8 mouse cellular contexts compared by ENCODE assay signal in genomic region chr10:95323393-95324277, GRCm38 (mm10). TPM values are rescaled to one million over a fixed set of nuclear protein-coding genes. Genes with fewer than 3 reads are reported as not detected.
A peak's percentile ranks its signal among the peaks of the same experiment; 100 is the strongest.
DNase-seq lines count a peak whose midpoint lies in the region; ATAC-seq and TF ChIP-seq lines count a peak whose summit lies in the region.

Gene Cradd, minus strand, starts transcription at chr10:95324133.

- TF ChIP-seq CTCF in kidney, adult 2 months (conservative IDR thresholded peaks at IDR 0.05; ENCODE audit: insufficient read depth, insufficient read length, low read depth, low read length) = no peak

- DNase-seq in 3134 (ENCODE audit: extremely low read depth, insufficient read length, low spot score) = peak; percentile 86
- DNase-seq in adrenal gland, postnatal 36 days = peak; percentile 81 to 84
- peak; percentile 94 to 96 for DNase-seq in heart, adult 18-20 months
- DNase-seq in kidney, adult 2 months = peak; percentile 96
- peak; percentile 73 to 86 for DNase-seq in spleen, postnatal 10 days (ENCODE audit: low spot score in 2 of 2)

- H3K9ac ChIP-seq in embryonic facial prominence, embryonic 13.5 days = peak within 1 kb of the TSS; percentile 81
- peak within 1 kb of the TSS; percentile 81 for H3K9ac ChIP-seq in limb, embryonic 12.5 days (replicated peaks)
- H3K9ac ChIP-seq in midbrain, embryonic 15.5 days = peak within 1 kb of the TSS; percentile 60

- H3K4me1 ChIP-seq in embryonic facial prominence, embryonic 13.5 days = peaks cover 13% of the 10 kb centered on the region
- peaks cover 11% of the 10 kb centered on the region for H3K4me1 ChIP-seq in kidney, adult 2 months (ENCODE audit: control insufficient read depth, insufficient read depth, low read length)
- H3K4me1 ChIP-seq in limb, embryonic 12.5 days (replicated peaks) = peaks cover 11% of the 10 kb centered on the region
- peaks cover 14% of the 10 kb centered on the region for H3K4me1 ChIP-seq in midbrain, embryonic 15.5 days

- H3K4me3 ChIP-seq in embryonic facial prominence, embryonic 13.5 days = peak within 1 kb of the TSS; percentile 60
- peak within 1 kb of the TSS; percentile 81 for H3K4me3 ChIP-seq in kidney, adult 2 months (ENCODE audit: insufficient read depth, low read depth, low read length)
- peak within 1 kb of the TSS; percentile 59 for H3K4me3 ChIP-seq in limb, embryonic 12.5 days (replicated peaks)
- peak within 1 kb of the TSS; percentile 54 for H3K4me3 ChIP-seq in midbrain, embryonic 15.5 days

- ATAC-seq in embryonic facial prominence, embryonic 13.5 days (ENCODE audit: insufficient number of reproducible peaks, insufficient read depth, low FRiP score, low TSS enrichment, low read depth) = peak; percentile 78; the same call in 1 of the 2 replicates
- peak; percentile 82 for ATAC-seq in limb, embryonic 12.5 days (ENCODE audit: insufficient number of reproducible peaks, insufficient read depth, low FRiP score, low TSS enrichment, low read depth)
- ATAC-seq in midbrain, embryonic 15.5 days (replicated peaks) = peak; percentile 92

- peak; percentile 51 for TF ChIP-seq POLR2A in kidney, adult 2 months (IDR thresholded peaks at IDR 0.05; ENCODE audit: low read depth, low read length)

- H3K36me3 ChIP-seq in embryonic facial prominence, embryonic 13.5 days = no peaks in the 10 kb centered on the region
- H3K36me3 ChIP-seq in kidney, adult 2 months (ENCODE audit: control insufficient read depth, insufficient read depth, low read length) = no peaks in the 10 kb centered on the region; the same call in 1 of the 2 replicates
- no peaks in the 10 kb centered on the region for H3K36me3 ChIP-seq in limb, embryonic 12.5 days
- H3K36me3 ChIP-seq in midbrain, embryonic 15.5 days (replicated peaks) = no peaks in the 10 kb centered on the region

- peak within 1 kb of the TSS; percentile 70 for H3K4me2 ChIP-seq in embryonic facial prominence, embryonic 13.5 days
- H3K4me2 ChIP-seq in limb, embryonic 12.5 days = peak within 1 kb of the TSS; percentile 68
- peak within 1 kb of the TSS; percentile 78 for H3K4me2 ChIP-seq in midbrain, embryonic 15.5 days

- H3K27ac ChIP-seq in embryonic facial prominence, embryonic 13.5 days = peak within 1 kb of the TSS; percentile 96
- H3K27ac ChIP-seq in kidney, adult 2 months (ENCODE audit: insufficient read depth, low read depth, low read length) = peak within 1 kb of the TSS; percentile 89
- H3K27ac ChIP-seq in limb, embryonic 12.5 days = peak within 1 kb of the TSS; percentile 96
- H3K27ac ChIP-seq in midbrain, embryonic 15.5 days = peak within 1 kb of the TSS; percentile 95

- H3K27me3 ChIP-seq in embryonic facial prominence, embryonic 13.5 days = no peaks in the 10 kb centered on the region
- H3K27me3 ChIP-seq in kidney, adult 2 months (replicated peaks; ENCODE audit: control insufficient read depth, insufficient read depth, low read length) = no peaks in the 10 kb centered on the region
- peaks cover 3% of the 10 kb centered on the region for H3K27me3 ChIP-seq in limb, embryonic 12.5 days
- H3K27me3 ChIP-seq in midbrain, embryonic 15.5 days (replicated peaks) = no peaks in the 10 kb centered on the region

- under 1% methylated on average over 51 of the region's 51 CpGs for WGBS in embryonic facial prominence, embryonic 13.5 days
- under 1% methylated on average over 51 of the region's 51 CpGs for WGBS in kidney, adult 2 months
- WGBS in limb, embryonic 12.5 days = under 1% methylated on average over 51 of the region's 51 CpGs
- under 1% methylated on average over 51 of the region's 51 CpGs for WGBS in midbrain, embryonic 15.5 days

- no peaks in the 10 kb centered on the region for H3K9me3 ChIP-seq in embryonic facial prominence, embryonic 13.5 days
- H3K9me3 ChIP-seq in limb, embryonic 12.5 days = no peaks in the 10 kb centered on the region
- H3K9me3 ChIP-seq in midbrain, embryonic 15.5 days = no peaks in the 10 kb centered on the region

RNA-seq across cellular contexts. Expression of gene Cradd, which starts in this region (rescaled TPM):
- 10 to 100 TPM in 1 of 2 experiments, 1 to 10 TPM in 1; 9.9 to 18.3 TPM for total RNA-seq in adrenal gland, postnatal 36 days (2021)
- polyA plus RNA-seq in embryonic facial prominence, embryonic 13.5 days (2015; fragmentation: Nextera tagmentation; extraction: Ambion mirVana) = 10.4 and 10.7 TPM in 2 replicates
- total RNA-seq in heart, adult 18-20 months (2021) = 1 to 10 TPM; 6.4 to 8.4 TPM
- 20.0 and 22.5 TPM in 2 replicates for polyA plus RNA-seq in kidney, adult 2 months (2012; rRNA removed)
- polyA plus RNA-seq in limb, embryonic 12.5 days (2016; fragmentation: Nextera tagmentation; extraction: Ambion mirVana) = 12.2 TPM in 2 replicates
- polyA plus RNA-seq in midbrain, embryonic 15.5 days (2015; fragmentation: Nextera tagmentation; extraction: Ambion mirVana) = 9.6 and 10.1 TPM in 2 replicates

Comparison
In these comparisons a context has a peak if more than half of its experiments do, and no peak if none do; other contexts are left out.
1. Peak in every context shown above with its lines: DNase-seq, ATAC-seq, H3K4me3 ChIP-seq and H3K27ac ChIP-seq.